Mouse (Mus musculus) left cerebral cortex, postnatal 14 days (tissue): Measurements from ENCODE around the gene Myct1. TPM values are rescaled to one million over a fixed set of nuclear protein-coding genes. Genes with fewer than 3 reads are reported as not detected.
A peak's percentile ranks its signal among the peaks of the same experiment; 100 is the strongest.

Experiments used
- DNase-seq, 2 experiments: peaks; one replicate each; pipeline ENCODE4 v3.0.0; 2021 to 2022; ENCODE audit warnings: low spot score in 2 of 2, mixed read lengths in 1 of 2
- intact Hi-C: fragments of 180-260 bp; cut with DNase I; formaldehyde crosslinking; loops from one replicate; pipeline ENCODE4 v1.15.1; 2025
- long read RNA-seq, 2 experiments: library from polyadenylated mRNA; stranded (forward); transcript quantifications; one replicate each; pipeline ENCODE4 v2.0.0; 2021
- total RNA-seq, 2 experiments: library from RNA; stranded (reverse); gene quantifications; 2 replicates each; pipeline ENCODE4 v1.2.3; 2021

Gene Myct1
- 1 to 10 TPM in 1 of 2 experiments, under 1 TPM in 1; 0.59 to 1.1 TPM for total RNA-seq
- long read RNA-seq, experiment 1 = 0 reads
- long read RNA-seq, experiment 2 = 0 reads

GRCm38 (mm10) chr10:5593464-5593863 is at the start of gene Myct1:
Gene Myct1 (plus strand): TSS chr10:5593775.
- DNase-seq = no peak
- intact Hi-C loops = no loop called here

- intact Hi-C loops = no loop called here
- DNase-seq = no peak
These were observed 47.1 kb upstream of the Myct1 start for GRCm38 (mm10) chr10:5546428-5546827.

GRCm38 (mm10) chr10:5547769-5548168 is 45.8 kb upstream of the Myct1 start:
- no peak for DNase-seq
- intact Hi-C loops = no loop called here

GRCm38 (mm10) chr10:5548651-5549050 is 44.9 kb upstream of the Myct1 start:
- intact Hi-C loops = no loop called here
- no peak for DNase-seq

GRCm38 (mm10) chr10:5549871-5550167 is 43.8 kb upstream of the Myct1 start:
- DNase-seq = no peak
- intact Hi-C loops = loop anchor here (2.0 to 10.0 kb wide), 2 partner anchors 69 to 185 kb away; no protein-coding TSS in a partner anchor

GRCm38 (mm10) chr10:5550168-5551021 is 43.2 kb upstream of the Myct1 start:
- DNase-seq = peak; percentile 52 to 62
- intact Hi-C loops = loop anchor here (2.0 to 10.0 kb wide), 2 partner anchors 70 to 186 kb away; no protein-coding TSS in a partner anchor

GRCm38 (mm10) chr10:5551382-5551781 is 42.2 kb upstream of the Myct1 start, which contains the start of gene Syne1:
Gene Syne1 (minus strand): TSS chr10:5551482.
- no peak for DNase-seq
- intact Hi-C loops = loop anchor here (2.0 to 10.0 kb wide), 2 partner anchors 71 to 187 kb away; no protein-coding TSS in a partner anchor

GRCm38 (mm10) chr10:5554941-5555340 is 38.6 kb upstream of the Myct1 start:
- intact Hi-C loops = loop anchor here (10.0 kb wide), 1 partner anchor 190 kb away; no protein-coding TSS in a partner anchor
- DNase-seq = peak; percentile 22 to 37

GRCm38 (mm10) chr10:5558808-5559207 is 34.8 kb upstream of the Myct1 start:
- intact Hi-C loops = loop anchor here (10.0 kb wide), 1 partner anchor 194 kb away; no protein-coding TSS in a partner anchor

GRCm38 (mm10) chr10:5560526-5560925 is 33.0 kb upstream of the Myct1 start:
- intact Hi-C loops = no loop called here
- no peak for DNase-seq

More at GRCm38 (mm10) chr10:5558808-5559207, 34.8 kb upstream of the Myct1 start:
- no peak for DNase-seq

GRCm38 (mm10) chr10:5561706-5562105 is 31.9 kb upstream of the Myct1 start:
- DNase-seq = no peak
- intact Hi-C loops = no loop called here

- intact Hi-C loops = no loop called here
- no peak for DNase-seq
These were observed 24.6 kb upstream of the Myct1 start for GRCm38 (mm10) chr10:5568991-5569390.

- DNase-seq = no peak
- intact Hi-C loops = no loop called here
These were observed 23.5 kb upstream of the Myct1 start for GRCm38 (mm10) chr10:5570059-5570458.

- DNase-seq = no peak
- intact Hi-C loops = no loop called here
These were observed 22.2 kb upstream of the Myct1 start for GRCm38 (mm10) chr10:5571332-5571731.

- intact Hi-C loops = no loop called here
- DNase-seq = no peak
These were observed 20.2 kb upstream of the Myct1 start for GRCm38 (mm10) chr10:5573328-5573727.

GRCm38 (mm10) chr10:5591061-5591460 is 2.5 kb upstream of the Myct1 start:
- no peak for DNase-seq
- intact Hi-C loops = no loop called here

GRCm38 (mm10) chr10:5591996-5592395 is 1.6 kb upstream of the Myct1 start:
- intact Hi-C loops = no loop called here
- DNase-seq = no peak

GRCm38 (mm10) chr10:5594457-5594856 is 882 bp downstream of the Myct1 start:
- intact Hi-C loops = no loop called here

GRCm38 (mm10) chr10:5596559-5596958 is 3.0 kb downstream of the Myct1 start:
- no peak for DNase-seq
- intact Hi-C loops = no loop called here

More at GRCm38 (mm10) chr10:5594457-5594856, 882 bp downstream of the Myct1 start:
- DNase-seq = no peak

- DNase-seq = peak; percentile 64 to 85
- intact Hi-C loops = loop anchor here (2.0 to 5.0 kb wide), 2 partner anchors 37 to 191 kb away; partner anchors contain the start of gene Vip
These were observed 6.5 kb downstream of the Myct1 start for GRCm38 (mm10) chr10:5600123-5600522.

GRCm38 (mm10) chr10:5603512-5603911 is 9.9 kb downstream of the Myct1 start:
- no peak for DNase-seq
- intact Hi-C loops = loop anchor here (5.0 kb wide), 1 partner anchor 34 kb away; the partner anchor contains the start of gene Vip
